Mouse (Mus musculus) gastrocnemius, adult 2 months (tissue): ENCODE results near the gene Asxl1. TPM values are rescaled to one million over a fixed set of nuclear protein-coding genes. Genes with fewer than 3 reads are reported as not detected.

Experiments used
- DNase-seq: peaks from one replicate; pipeline ENCODE4 v3.0.0; 2022
- H3K27ac ChIP-seq: fragments of 200-600 bp; 2 replicates; pipeline ENCODE4 v1.8.1; 2022; ENCODE audit warnings: mild to moderate bottlenecking
- H3K4me3 ChIP-seq: fragments of 200-600 bp; 2 replicates; pipeline ENCODE4 v1.8.1; 2022; ENCODE audit warnings: mild to moderate bottlenecking, moderate library complexity
- CTCF ChIP-seq: fragments of 200-600 bp; IDR thresholded peaks from 2 replicates; pipeline ENCODE4 v1.8.1; 2022; ENCODE audit warnings: antibody characterized with exemption, mild to moderate bottlenecking, moderate library complexity
- intact Hi-C: fragments of 180-260 bp; cut with DNase I; formaldehyde crosslinking; loops from one replicate; pipeline ENCODE4 v1.15.1; 2025
- total RNA-seq, 2 experiments: library from RNA; stranded (reverse); gene quantifications; 2 replicates each; pipeline ENCODE4 v1.2.3; 2021

Asxl1 gene
- total RNA-seq, 2 experiments from 2014 or later: 9.3 to 10.6 TPM

- no peak for TF ChIP-seq CTCF
Measured at GRCm38 (mm10) chr2:153325706-153326376, 19.8 kb upstream of the Asxl1 start.

GRCm38 (mm10) chr2:153332271-153332670, 13.4 kb upstream of the Asxl1 start:
- intact Hi-C loops: no loop called here
- TF ChIP-seq CTCF: no peak
- Histone ChIP-seq H3K27ac (no peak overlapping the region), H3K4me3 (no peak overlapping the region)
- DNase-seq: no peak

More at GRCm38 (mm10) chr2:153325706-153326376, 19.8 kb upstream of the Asxl1 start:
- Histone ChIP-seq H3K4me3 (no peak overlapping the region), H3K27ac (no peak overlapping the region)
- intact Hi-C loops: no loop called here
- no peak for DNase-seq

GRCm38 (mm10) chr2:153332981-153333380, 12.6 kb upstream of the Asxl1 start:
- no peak overlapping the region for H3K4me3 ChIP-seq
- DNase-seq: no peak
- intact Hi-C loops: no loop called here
- no peak overlapping the region for H3K27ac ChIP-seq
- no peak for TF ChIP-seq CTCF

- no peak for DNase-seq
- Histone ChIP-seq H3K27ac (no peak overlapping the region), H3K4me3 (no peak overlapping the region)
- TF ChIP-seq CTCF: no peak
- intact Hi-C loops: no loop called here
Measured at GRCm38 (mm10) chr2:153333822-153334232, 11.8 kb upstream of the Asxl1 start.

GRCm38 (mm10) chr2:153334281-153334680, 11.3 kb upstream of the Asxl1 start:
- no peak for TF ChIP-seq CTCF
- Histone ChIP-seq H3K4me3 (no peak overlapping the region), H3K27ac (no peak overlapping the region)
- intact Hi-C loops: no loop called here
- no peak for DNase-seq

- intact Hi-C loops: no loop called here
- no peak overlapping the region for H3K4me3 ChIP-seq
- DNase-seq: peak; percentile 28
- H3K27ac ChIP-seq: no peak overlapping the region
- TF ChIP-seq CTCF: no peak
Measured at GRCm38 (mm10) chr2:153336117-153336516, 9.5 kb upstream of the Asxl1 start.

- intact Hi-C loops: no loop called here
- TF ChIP-seq CTCF: no peak
- no peak for DNase-seq
- 0 out of 2 replicates have a peak overlapping the region, but pooled peaks have one; percentile 5 for H3K27ac ChIP-seq
- no peak overlapping the region for H3K4me3 ChIP-seq
Measured at GRCm38 (mm10) chr2:153338361-153339350, 7.0 kb upstream of the Asxl1 start.

- H3K27ac ChIP-seq: no peak overlapping the region
- no peak for DNase-seq
- TF ChIP-seq CTCF: no peak
- intact Hi-C loops: no loop called here
- no peak overlapping the region for H3K4me3 ChIP-seq
Measured at GRCm38 (mm10) chr2:153342166-153342565, 3.5 kb upstream of the Asxl1 start.

GRCm38 (mm10) chr2:153342602-153343001, 3.0 kb upstream of the Asxl1 start:
- no peak overlapping the region for H3K4me3 ChIP-seq
- intact Hi-C loops: no loop called here
- TF ChIP-seq CTCF: no peak
- no peak overlapping the region for H3K27ac ChIP-seq
- no peak for DNase-seq

- H3K4me3 ChIP-seq: no peak overlapping the region
- no peak for TF ChIP-seq CTCF
- intact Hi-C loops: no loop called here
- DNase-seq: no peak
- no peak overlapping the region; the same call in 1 of the 2 replicates for H3K27ac ChIP-seq
Measured at GRCm38 (mm10) chr2:153343191-153343590, 2.4 kb upstream of the Asxl1 start.

- Histone ChIP-seq H3K4me3 (peak overlapping the region; percentile 91), H3K27ac (peak overlapping the region; percentile 99)
- no peak for DNase-seq
- intact Hi-C loops: loop anchor here (5.0 kb wide), 3 partner anchors 97 to 178 kb away; partner anchors contain the start of genes Plagl2 and Pofut1
- TF ChIP-seq CTCF: no peak
Measured at GRCm38 (mm10) chr2:153345071-153345453, 567 bp upstream of the Asxl1 start.

- intact Hi-C loops: loop anchor here (5.0 kb wide), 3 partner anchors 96 to 179 kb away; partner anchors contain the start of genes Plagl2 and Pofut1
- peak overlapping the region; percentile 91 for H3K4me3 ChIP-seq
- no peak for TF ChIP-seq CTCF
- H3K27ac ChIP-seq: peak overlapping the region; percentile 99
- DNase-seq: peak; percentile 74
Measured at GRCm38 (mm10) chr2:153346221-153347182, 873 bp downstream of the Asxl1 start.
